Mouse (Mus musculus): ENCODE measurements around the gene Zfp362.

Zfp362 gene

GRCm38 (mm10) chr4:128801675-128802465 lies 4.0 kb downstream of the Zfp362 start:
- in situ Hi-C loops (cut with MboI, MseI) = loop anchor here (10.0 kb wide), 1 partner anchor 187 kb away; the partner anchor contains the start of genes Tlr12 and Zscan20

DNA sequence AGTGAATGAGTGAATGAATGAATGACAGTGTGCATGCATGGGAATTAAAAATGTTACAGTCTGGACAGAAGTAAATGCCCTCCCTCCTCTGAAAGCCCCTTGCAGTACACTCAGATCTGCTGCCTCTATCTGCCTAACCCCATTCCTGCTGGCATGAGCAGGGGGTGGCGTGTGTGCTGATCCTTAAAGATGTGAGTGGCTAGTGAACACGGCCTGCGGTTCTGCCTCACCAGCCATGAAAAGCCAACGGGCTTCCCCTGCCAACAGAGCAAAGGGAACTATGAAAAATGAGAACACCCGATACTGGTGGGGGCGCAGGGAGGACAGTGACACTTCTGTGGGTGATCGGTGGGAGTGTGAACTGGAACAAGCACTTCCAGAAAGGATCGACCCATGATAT lies 9.1 kb downstream of the Zfp362 start:
- in situ Hi-C loops (cut with MboI, MseI) = no loop called here

- in situ Hi-C loops (cut with MboI, MseI) = no loop called here
Observed at GRCm38 (mm10) chr4:128795596-128795995, 10.2 kb downstream of the Zfp362 start.

DNA sequence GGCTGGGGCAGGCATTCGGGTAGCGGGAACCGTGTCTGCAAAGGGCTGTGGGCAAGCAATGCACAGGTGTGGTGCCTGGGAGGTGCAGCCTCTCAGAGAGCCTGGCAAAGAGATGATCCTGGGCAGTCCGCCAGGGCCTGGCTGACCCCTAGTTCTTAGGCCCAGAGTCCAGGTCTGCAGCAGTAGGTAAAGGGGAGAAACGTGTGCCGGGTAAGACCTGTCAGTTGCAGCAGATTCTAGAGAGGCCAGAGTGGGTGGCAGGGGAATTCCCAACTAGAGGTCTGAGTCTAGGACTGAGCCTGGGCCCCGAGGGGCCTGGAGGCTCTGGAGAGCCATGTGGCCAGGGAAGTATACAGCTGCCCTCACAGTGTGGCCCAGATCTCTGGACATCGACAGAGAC lies 11.6 kb downstream of the Zfp362 start:
- in situ Hi-C loops (cut with MboI, MseI) = no loop called here

GRCm38 (mm10) chr4:128793710-128794109 lies 12.1 kb downstream of the Zfp362 start:
- in situ Hi-C loops (cut with MboI, MseI) = no loop called here

- in situ Hi-C loops (cut with MboI, MseI) = no loop called here
Observed at GRCm38 (mm10) chr4:128789646-128790045, 16.2 kb downstream of the Zfp362 start.

GRCm38 (mm10) chr4:128788108-128788507 lies 17.7 kb downstream of the Zfp362 start:
- in situ Hi-C loops (cut with MboI, MseI) = no loop called here

DNA sequence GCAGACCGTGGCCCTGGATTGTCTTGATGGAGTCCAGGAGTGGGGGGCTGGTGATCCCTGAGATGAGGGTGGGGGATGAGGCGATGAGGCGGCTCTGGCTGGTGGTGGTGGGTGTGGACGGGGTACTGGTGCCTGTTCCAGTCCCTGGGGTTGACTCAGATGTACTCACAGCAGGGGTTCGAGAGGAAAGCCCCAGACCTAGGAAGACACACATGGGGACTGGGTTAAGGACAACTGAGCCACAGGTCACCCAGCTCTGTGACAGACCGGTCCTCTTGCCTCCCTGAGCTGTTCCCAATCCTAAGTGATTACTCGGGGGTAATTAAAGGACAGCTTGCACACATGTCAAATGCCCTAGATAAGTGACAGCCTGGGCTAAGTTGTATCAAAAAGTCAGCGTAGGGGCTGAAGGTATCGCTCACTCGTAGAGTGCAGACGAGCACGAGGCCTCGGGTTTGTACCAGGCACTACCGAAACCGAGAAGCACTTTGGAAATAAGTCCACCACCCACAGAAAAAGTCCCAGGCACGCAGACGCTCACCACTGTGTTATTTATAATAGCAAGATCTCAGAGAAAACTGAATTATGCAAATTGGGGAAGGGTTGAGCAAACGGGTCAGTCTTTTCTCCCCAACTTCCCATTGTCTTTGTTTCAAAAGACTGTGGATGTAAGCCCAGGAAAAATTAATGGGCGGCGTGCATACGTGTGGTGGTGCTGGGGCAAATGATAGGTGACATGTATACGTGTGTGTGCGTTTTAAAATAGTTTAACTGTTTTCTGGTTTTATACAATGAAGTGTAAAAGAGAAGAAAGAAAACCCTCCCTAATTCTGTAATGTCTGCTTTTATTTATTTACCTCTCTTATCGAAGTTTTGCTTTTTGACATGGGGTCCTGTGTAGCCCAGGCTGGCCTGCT lies 18.6 kb downstream of the Zfp362 start:
- in situ Hi-C loops (cut with MboI, MseI) = no loop called here

DNA sequence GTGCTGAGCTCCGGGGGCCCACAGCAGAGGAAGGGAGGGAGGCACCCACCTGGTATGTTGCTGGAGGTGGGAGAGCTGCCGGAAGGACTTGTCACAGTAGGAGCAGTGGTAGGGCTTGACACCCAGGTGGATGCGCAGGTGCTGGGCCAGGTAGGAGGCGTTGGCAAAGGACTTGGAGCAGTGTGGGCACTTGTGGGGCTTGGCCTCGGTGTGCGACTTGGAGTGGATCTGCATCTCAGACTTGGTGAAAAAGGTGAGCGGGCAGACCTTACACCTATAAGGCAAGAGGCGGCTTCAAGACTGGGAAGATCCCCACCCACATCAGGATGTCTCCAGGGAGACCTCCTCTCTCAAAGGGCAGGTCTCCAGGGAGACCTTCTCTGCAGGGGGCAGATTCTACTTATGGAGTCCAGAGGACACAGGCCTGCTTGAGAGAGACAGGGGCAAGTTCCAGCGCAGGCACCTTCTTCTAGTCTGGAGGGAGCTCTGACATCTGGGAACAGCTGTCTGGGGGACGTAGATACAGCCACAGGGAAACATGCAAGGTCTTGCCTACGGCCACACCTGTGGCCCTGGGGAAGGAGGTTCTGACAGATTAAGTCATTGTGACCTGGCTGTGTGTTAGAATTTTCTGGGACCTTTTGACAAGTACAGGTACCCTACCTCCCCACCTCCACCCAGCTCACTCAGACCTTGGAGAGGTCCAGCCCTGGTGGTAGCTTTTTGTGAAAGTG lies 19.8 kb downstream of the Zfp362 start:
- in situ Hi-C loops (cut with MboI, MseI) = no loop called here

- in situ Hi-C loops (cut with MboI, MseI) = no loop called here
Observed at GRCm38 (mm10) chr4:128784950-128785631, 20.8 kb downstream of the Zfp362 start.

- in situ Hi-C loops (cut with MboI, MseI) = no loop called here
Observed at GRCm38 (mm10) chr4:128782645-128783044, 23.2 kb downstream of the Zfp362 start.

DNA sequence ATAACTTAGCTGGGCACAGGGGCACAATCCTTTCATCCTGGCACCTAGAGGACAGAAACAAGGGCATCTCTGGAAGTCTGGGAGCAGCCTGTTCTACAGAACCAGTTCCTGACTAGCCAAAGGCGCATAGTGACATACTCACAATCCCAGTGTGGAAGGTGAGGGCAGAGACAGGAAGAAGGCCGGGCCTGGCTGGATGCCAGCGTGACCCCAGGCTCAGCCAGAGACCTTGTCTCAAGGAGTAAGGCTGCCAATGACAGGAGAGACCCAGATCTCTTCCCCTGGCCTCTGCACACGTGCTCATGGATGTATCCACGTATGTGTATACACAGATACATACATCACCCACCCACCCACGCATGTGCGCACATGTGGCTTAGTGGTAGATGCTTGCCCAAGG lies 23.8 kb downstream of the Zfp362 start:
- in situ Hi-C loops (cut with MboI, MseI) = no loop called here

DNA sequence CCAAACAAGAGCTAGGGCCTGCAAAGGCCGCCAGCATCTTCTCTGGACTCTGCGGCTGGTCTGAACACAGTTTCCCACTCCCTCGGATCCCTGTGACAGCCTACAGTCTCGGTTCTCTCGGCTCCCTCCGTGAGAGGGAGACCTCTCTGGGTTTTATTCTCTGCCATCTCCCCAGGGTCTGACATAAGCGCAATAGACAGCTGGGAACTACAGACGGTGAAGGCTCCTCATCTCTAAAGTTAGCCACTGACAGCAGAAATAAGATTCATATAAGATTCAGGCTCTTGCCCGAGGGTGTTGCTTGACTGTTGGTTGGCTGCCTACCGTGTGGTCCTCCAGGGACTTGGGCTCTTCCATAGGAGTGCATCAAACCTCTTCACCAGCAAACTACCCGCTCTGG lies 28.3 kb downstream of the Zfp362 start:
- in situ Hi-C loops (cut with MboI, MseI) = loop anchor here (5.0 kb wide), 1 partner anchor 55 kb away; no protein-coding TSS in a partner anchor

GRCm38 (mm10) chr4:128776568-128777289 lies 29.1 kb downstream of the Zfp362 start:
- in situ Hi-C loops (cut with MboI, MseI) = loop anchor here (5.0 kb wide), 1 partner anchor 54 kb away; no protein-coding TSS in a partner anchor

GRCm38 (mm10) chr4:128774467-128774866 lies 31.4 kb downstream of the Zfp362 start:
- in situ Hi-C loops (cut with MboI, MseI) = no loop called here

GRCm38 (mm10) chr4:128773820-128774219 lies 32.0 kb downstream of the Zfp362 start:
- in situ Hi-C loops (cut with MboI, MseI) = no loop called here

DNA sequence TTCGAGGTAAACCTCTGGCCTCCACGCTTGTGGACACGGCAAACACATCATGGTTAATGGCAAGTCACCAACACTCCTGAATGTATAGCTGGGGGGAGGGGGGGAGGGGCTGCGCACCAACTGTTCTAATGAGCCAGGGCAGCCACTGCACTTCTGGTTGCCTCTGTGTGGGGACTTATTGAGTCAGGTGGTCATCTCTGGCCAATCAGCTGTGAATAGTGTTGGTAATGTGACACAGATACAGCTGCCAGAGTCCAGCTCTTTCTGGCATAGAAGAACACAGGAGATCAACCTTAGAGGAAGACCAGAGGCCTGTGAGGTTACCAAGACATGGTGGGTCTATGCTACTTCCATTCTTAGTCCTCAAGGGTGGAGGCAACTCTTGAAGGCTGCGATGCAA lies 35.1 kb downstream of the Zfp362 start:
- in situ Hi-C loops (cut with MboI, MseI) = no loop called here

- in situ Hi-C loops (cut with MboI, MseI) = no loop called here
Observed at GRCm38 (mm10) chr4:128769569-128770355, 36.1 kb downstream of the Zfp362 start.

DNA sequence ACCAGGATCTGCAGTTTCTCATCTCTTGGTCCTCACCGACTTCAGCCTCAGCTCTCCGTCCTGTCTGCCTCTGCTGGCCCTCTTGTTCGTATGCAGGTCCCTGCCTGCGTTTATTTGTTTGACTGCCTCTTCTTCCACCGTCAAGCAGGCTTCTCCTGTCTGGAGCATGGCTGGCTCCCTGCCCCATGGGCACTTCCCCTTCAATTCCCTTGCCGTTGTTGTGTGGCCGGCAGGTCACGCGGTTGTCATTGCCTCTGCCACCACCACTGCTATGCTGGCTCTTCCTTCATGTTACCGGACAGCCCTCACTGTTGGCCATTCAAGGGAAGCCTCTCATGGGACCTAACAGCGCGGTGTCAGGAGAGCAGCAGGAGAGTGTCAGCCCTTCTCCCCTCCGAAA lies 37.7 kb downstream of the Zfp362 start:
- in situ Hi-C loops (cut with MboI, MseI) = no loop called here

- in situ Hi-C loops (cut with MboI, MseI) = no loop called here
Observed at GRCm38 (mm10) chr4:128766929-128767328, 38.9 kb downstream of the Zfp362 start.

All from T-helper 1 cell (primary cell).